Mouse (Mus musculus) megakaryocyte, adult 5-6 weeks (primary cell): ENCODE results near the gene Olfr1178. TPM values are rescaled to one million over a fixed set of nuclear protein-coding genes. Genes with fewer than 3 reads are reported as not detected.

Experiments
- ATAC-seq: 2 replicates; pipeline ENCODE4 v1.8.0; 2016; ENCODE audit warnings: mild to moderate bottlenecking, inconsistent platforms; ENCODE audit not compliant: poor library complexity, severe bottlenecking
- total RNA-seq, 2 experiments: library from RNA; stranded (forward) in 1 of 2; stranded (reverse) in 1 of 2; fragments of 153-499, 151-499 nt in 1 of 2; fragments of 221-1000, 200-1000 nt in 1 of 2; gene quantifications; 2 replicates each; pipeline versions ENCODE4 v1.2.3 to v1.2.4; 2015 to 2017

The Olfr1178 gene
- total RNA-seq (2015), result not detected in 2 replicates
- total RNA-seq (2017), result not detected in 2 replicates

- ATAC-seq, result no peak
Observed at GRCm38 (mm10) chr2:88386762-88387161, at the start of gene Olfr1178. TSS of gene Olfr1178 (plus strand) at chr2:88387062.

- no peak for ATAC-seq
Observed at GRCm38 (mm10) chr2:88346392-88346791, 40.5 kb upstream of the Olfr1178 start, which contains the start of gene Olfr1177-ps. TSS of gene Olfr1177-ps (minus strand) at chr2:88346492.

GRCm38 (mm10) chr2:88356304-88356703 is 30.6 kb upstream of the Olfr1178 start:
- ATAC-seq, result no peak; the same call in 1 of the 2 replicates

- no peak for ATAC-seq
Observed at GRCm38 (mm10) chr2:88406353-88406752, 19.5 kb downstream of the Olfr1178 start, which contains the start of gene Olfr1179. TSS of gene Olfr1179 (minus strand) at chr2:88406453.

- no peak for ATAC-seq
Observed at GRCm38 (mm10) chr2:88419051-88419450, 32.2 kb downstream of the Olfr1178 start, which contains the start of gene Olfr1180. TSS of gene Olfr1180 (minus strand) at chr2:88419151.

- ATAC-seq, result no peak
Observed at GRCm38 (mm10) chr2:88426071-88426470, 39.2 kb downstream of the Olfr1178 start, which contains the start of gene Olfr1181. TSS of gene Olfr1181 (minus strand) at chr2:88426171.

- no peak for ATAC-seq
Observed at GRCm38 (mm10) chr2:88449031-88449430, 62.2 kb downstream of the Olfr1178 start, which contains the start of gene Gm13757. TSS of gene Gm13757 (minus strand) at chr2:88449131.

Other genes with a start within 250 kb of the Olfr1178 start
- not detected in 2 replicates for gene Olfr1167, start 231.9 kb upstream of the Olfr1178 start, total RNA-seq (2015)
- 0.04 TPM in 1 of 2 replicates, not detected in the other for gene Olfr1167, start 231.9 kb upstream of the Olfr1178 start, total RNA-seq (2017)
- not detected in 2 replicates for gene Olfr1168, start 205.2 kb upstream of the Olfr1178 start, total RNA-seq (2015)
- not detected in 2 replicates for gene Olfr1168, start 205.2 kb upstream of the Olfr1178 start, total RNA-seq (2017)
- gene Olfr1170, start 158.7 kb upstream of the Olfr1178 start, total RNA-seq (2015), result not detected in 2 replicates
- gene Olfr1170, start 158.7 kb upstream of the Olfr1178 start, total RNA-seq (2017), result not detected in 2 replicates
- not detected in 2 replicates for gene Olfr1173, start 107.2 kb upstream of the Olfr1178 start, total RNA-seq (2015)
- 0.04 TPM in 1 of 2 replicates, not detected in the other for gene Olfr1173, start 107.2 kb upstream of the Olfr1178 start, total RNA-seq (2017)
- not detected in 2 replicates for gene Olfr1174-ps, start 71.9 kb upstream of the Olfr1178 start, total RNA-seq (2015)
- not detected in 2 replicates for gene Olfr1174-ps, start 71.9 kb upstream of the Olfr1178 start, total RNA-seq (2017)
- gene Olfr1175-ps, start 59.8 kb upstream of the Olfr1178 start, total RNA-seq (2015), result not detected in 2 replicates
- not detected in 2 replicates for gene Olfr1175-ps, start 59.8 kb upstream of the Olfr1178 start, total RNA-seq (2017)
- not detected in 2 replicates for gene Olfr1176, start 50.3 kb upstream of the Olfr1178 start, total RNA-seq (2015)
- gene Olfr1176, start 50.3 kb upstream of the Olfr1178 start, total RNA-seq (2017), result not detected in 2 replicates
- not detected in 2 replicates for gene Olfr1177-ps, start 40.6 kb upstream of the Olfr1178 start, total RNA-seq (2015)
- gene Olfr1177-ps, start 40.6 kb upstream of the Olfr1178 start, total RNA-seq (2017), result not detected in 2 replicates
- not detected in 2 replicates for gene Olfr1179, start 19.4 kb downstream of the Olfr1178 start, total RNA-seq (2015)
- not detected in 2 replicates for gene Olfr1179, start 19.4 kb downstream of the Olfr1178 start, total RNA-seq (2017)
- gene Olfr1180, start 32.1 kb downstream of the Olfr1178 start, total RNA-seq (2015), result not detected in 2 replicates
- gene Olfr1180, start 32.1 kb downstream of the Olfr1178 start, total RNA-seq (2017), result not detected in 2 replicates
- not detected in 2 replicates for gene Olfr1181, start 39.1 kb downstream of the Olfr1178 start, total RNA-seq (2015)
- gene Olfr1181, start 39.1 kb downstream of the Olfr1178 start, total RNA-seq (2017), result not detected in 2 replicates
- not detected in 2 replicates for gene Gm13757, start 62.1 kb downstream of the Olfr1178 start, total RNA-seq (2015)
- not detected in 2 replicates for gene Gm13757, start 62.1 kb downstream of the Olfr1178 start, total RNA-seq (2017)
- not detected in 2 replicates for gene Olfr1183, start 67.8 kb downstream of the Olfr1178 start, total RNA-seq (2015)
- not detected in 2 replicates for gene Olfr1183, start 67.8 kb downstream of the Olfr1178 start, total RNA-seq (2017)
- gene Olfr1184, start 96.5 kb downstream of the Olfr1178 start, total RNA-seq (2015), result not detected in 2 replicates
- not detected in 2 replicates for gene Olfr1184, start 96.5 kb downstream of the Olfr1178 start, total RNA-seq (2017)
- not detected in 2 replicates for gene Olfr1185-ps1, start 106.3 kb downstream of the Olfr1178 start, total RNA-seq (2015)
- not detected in 2 replicates for gene Olfr1185-ps1, start 106.3 kb downstream of the Olfr1178 start, total RNA-seq (2017)
- not detected in 2 replicates for gene Olfr1186, start 131.5 kb downstream of the Olfr1178 start, total RNA-seq (2015)
- gene Olfr1186, start 131.5 kb downstream of the Olfr1178 start, total RNA-seq (2017), result not detected in 2 replicates
- not detected in 2 replicates for gene Olfr1188, start 169.9 kb downstream of the Olfr1178 start, total RNA-seq (2015)
- gene Olfr1188, start 169.9 kb downstream of the Olfr1178 start, total RNA-seq (2017), result not detected in 2 replicates
- not detected in 2 replicates for gene Olfr1189, start 199.4 kb downstream of the Olfr1178 start, total RNA-seq (2015)
- gene Olfr1189, start 199.4 kb downstream of the Olfr1178 start, total RNA-seq (2017), result not detected in 2 replicates